Mouse (Mus musculus) frontal cortex, adult (tissue): ENCODE results near the gene Top2a.
A peak's percentile ranks its signal among the peaks of the same experiment; 100 is the strongest.
"Not testable (repeated sequence)": the region's sequence is repeated elsewhere in the genome, so short reads cannot be mapped to it uniquely, and the experiment has no call there.

Experiments
- ATAC-seq: cut with Nextera tagmentation; 2 replicates; pipeline ENCODE4 v1.9.2; 2017; ENCODE audit warnings: mild to moderate bottlenecking, moderate library complexity, mixed read lengths; ENCODE audit not compliant: low TSS enrichment

The Top2a gene

GRCm38 (mm10) chr11:99041051-99041729 is 17.2 kb upstream of the Top2a start, which contains the start of gene Igfbp4:
Igfbp4 (plus strand) TSS chr11:99041244.
- ATAC-seq: peak; percentile 2; the same call in 1 of the 2 replicates

GRCm38 (mm10) chr11:99040346-99040974 is 16.5 kb upstream of the Top2a start:
- ATAC-seq: 0 out of 2 replicates have a peak, but pooled peaks have one; percentile 17

- peak; percentile 78 for ATAC-seq
Observed at GRCm38 (mm10) chr11:99039782-99040181, 15.8 kb upstream of the Top2a start.

GRCm38 (mm10) chr11:99036254-99036653 is 12.3 kb upstream of the Top2a start:
- no peak for ATAC-seq

- ATAC-seq: peak; percentile 23; the same call in 1 of the 2 replicates
Observed at GRCm38 (mm10) chr11:99035350-99035749, 11.4 kb upstream of the Top2a start.

- no peak for ATAC-seq
Observed at GRCm38 (mm10) chr11:99026899-99027440, 3.0 kb upstream of the Top2a start.

GRCm38 (mm10) chr11:99025878-99026277 is 1.9 kb upstream of the Top2a start:
- no peak for ATAC-seq

- no peak for ATAC-seq
Observed at GRCm38 (mm10) chr11:99024468-99025134, 612 bp upstream of the Top2a start.

- ATAC-seq: no peak
Observed at GRCm38 (mm10) chr11:99023094-99023493, 895 bp downstream of the Top2a start.

GRCm38 (mm10) chr11:99022384-99022933 is 1.5 kb downstream of the Top2a start:
- no peak for ATAC-seq

GRCm38 (mm10) chr11:99019844-99020243 is 4.1 kb downstream of the Top2a start:
- no peak for ATAC-seq

GRCm38 (mm10) chr11:99013856-99014255 is 10.1 kb downstream of the Top2a start:
- no peak for ATAC-seq

GRCm38 (mm10) chr11:99010706-99011105 is 13.3 kb downstream of the Top2a start:
- no peak for ATAC-seq

GRCm38 (mm10) chr11:99010124-99010523 is 13.9 kb downstream of the Top2a start:
- no peak for ATAC-seq

GRCm38 (mm10) chr11:99006788-99007187 is 17.2 kb downstream of the Top2a start:
- ATAC-seq: no peak

- no peak for ATAC-seq
Observed at GRCm38 (mm10) chr11:98999243-98999642, 24.7 kb downstream of the Top2a start.

GRCm38 (mm10) chr11:98998776-98999175 is 25.2 kb downstream of the Top2a start:
- no peak for ATAC-seq

- no peak for ATAC-seq
Observed at GRCm38 (mm10) chr11:98997659-98998058, 26.3 kb downstream of the Top2a start.

GRCm38 (mm10) chr11:98995987-98996386 is 28.0 kb downstream of the Top2a start:
- no peak for ATAC-seq

GRCm38 (mm10) chr11:98990866-98991265 is 33.1 kb downstream of the Top2a start:
- ATAC-seq: no peak

- not testable (repeated sequence) for ATAC-seq
Observed at GRCm38 (mm10) chr11:98988260-98988659, 35.7 kb downstream of the Top2a start.

- no peak for ATAC-seq
Observed at GRCm38 (mm10) chr11:98985542-98985941, 38.4 kb downstream of the Top2a start.
